Mouse (Mus musculus) liver, postnatal 0 days (tissue): Measurements from ENCODE around the gene Sart3.

Experiments
- CTCF ChIP-seq: sonication (generic); IDR thresholded peaks from 2 replicates; pipeline ENCODE4 v1.5.1; 2016; ENCODE audit warnings: antibody characterized with exemption, low read depth
- EP300 ChIP-seq: IDR thresholded peaks from 2 replicates; pipeline ENCODE4 v1.6.1; 2016; ENCODE audit warnings: antibody characterized with exemption, low read depth, mild to moderate bottlenecking

- TF ChIP-seq CTCF (no peak), EP300 (no peak)
Observed at GRCm38 (mm10) chr5:113772905-113773519, 702 bp upstream of the Sart3 start.
